Mouse (Mus musculus) lung, adult 2 months (tissue): ENCODE measurements around the gene Sepsecs.

Experiments used
- CTCF ChIP-seq: fragments of 200-500 bp; IDR thresholded peaks from 2 replicates; pipeline ENCODE4 v1.5.1; 2011; ENCODE audit warnings: mild to moderate bottlenecking, low read length, control low read depth; ENCODE audit not compliant: insufficient read depth
- POLR2A ChIP-seq: fragments of 200-500 bp; IDR thresholded peaks from 2 replicates; pipeline ENCODE4 v1.6.1; 2011; ENCODE audit warnings: low read depth, mild to moderate bottlenecking, control low read depth, low read length, borderline replicate concordance; ENCODE audit errors: extremely low read depth

DNA sequence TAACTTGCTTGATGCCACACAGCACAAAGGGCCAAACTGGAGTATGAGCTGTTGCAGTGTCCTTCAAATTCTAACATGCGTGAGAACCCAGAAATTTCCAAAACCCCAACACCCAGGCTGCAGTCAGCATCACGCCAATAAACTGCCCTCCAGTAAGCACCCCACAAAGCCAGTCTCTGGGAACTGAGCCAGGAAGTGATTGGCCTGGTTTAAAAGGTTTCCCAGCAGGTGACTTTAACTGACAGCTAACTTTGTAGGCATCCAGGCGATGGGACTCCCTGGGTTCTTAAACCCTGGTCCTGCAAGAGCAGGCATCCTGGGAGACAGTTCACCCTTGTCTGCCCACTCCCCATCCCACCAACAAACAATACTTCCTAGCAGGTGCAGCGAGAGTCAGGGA lies 59.2 kb downstream of the Sepsecs start:
- no peak for TF ChIP-seq POLR2A
- no peak for TF ChIP-seq CTCF
